Mouse (Mus musculus): ENCODE data around the gene Cpne7. TPM values are rescaled to one million over a fixed set of nuclear protein-coding genes. Genes with fewer than 3 reads are reported as not detected.
A peak's percentile ranks its signal among the peaks of the same experiment; 100 is the strongest.

Gene Cpne7
- polyA plus RNA-seq, 1 experiment from 2014 or later: not detected

- H3K4me3 ChIP-seq (ENCODE audit: low read depth, low read length): no peak within 1 kb of the TSS
- no peaks in the 10 kb centered on the region for H3K36me3 ChIP-seq (ENCODE audit: control insufficient read depth, insufficient read depth, low read length)
- ATAC-seq (replicated peaks; ENCODE audit: low FRiP score) (no peak), DNase-seq (ENCODE audit: low spot score) (no peak)
- 0 out of 2 replicates have a peak within 1 kb of the TSS, but pooled peaks have one; percentile 3 for H3K4me2 ChIP-seq (ENCODE audit: low read depth, low read length, severe bottlenecking)
- no peak within 1 kb of the TSS; the same call in 1 of the 2 replicates for H3K9ac ChIP-seq (ENCODE audit: low read length)
- no peak within 1 kb of the TSS for H3K27ac ChIP-seq (ENCODE audit: low read depth, low read length)
- H3K9me3 ChIP-seq (ENCODE audit: control insufficient read depth, low read length): no peaks in the 10 kb centered on the region
- H3K4me1 ChIP-seq (replicated peaks; ENCODE audit: control insufficient read depth, insufficient read depth, low read length): peaks cover 4% of the 10 kb centered on the region; the same call in 1 of the 2 replicates
- WGBS: 39% methylated on average over 13 of the region's 13 CpGs
- no peaks in the 10 kb centered on the region for H3K27me3 ChIP-seq (ENCODE audit: control insufficient read depth, insufficient read depth, low read length)
Measured at GRCm38 (mm10) chr8:123157888-123158465, 40.8 kb downstream of the Cpne7 start, which contains the start of gene Sult5a1. Gene Sult5a1 (minus strand): TSS chr8:123158315.

GRCm38 (mm10) chr8:123181391-123181790 is 64.2 kb downstream of the Cpne7 start:
- H3K9me3 ChIP-seq (ENCODE audit: control insufficient read depth, low read length): no peaks in the 10 kb centered on the region
- H3K9ac ChIP-seq (ENCODE audit: low read length): no peak overlapping the region
- no peak for ATAC-seq (replicated peaks; ENCODE audit: low FRiP score)
- H3K36me3 ChIP-seq (ENCODE audit: control insufficient read depth, insufficient read depth, low read length): no peaks in the 10 kb centered on the region
- no peak overlapping the region for H3K27ac ChIP-seq (ENCODE audit: low read depth, low read length)
- 84% methylated on average over 3 of the region's 3 CpGs for WGBS
- no peak overlapping the region for H3K4me2 ChIP-seq (ENCODE audit: low read depth, low read length, severe bottlenecking)
- no peaks in the 10 kb centered on the region for H3K27me3 ChIP-seq (ENCODE audit: control insufficient read depth, insufficient read depth, low read length)
- 0 out of 2 replicates have a peak, but pooled peaks cover 2% of the 10 kb centered on the region for H3K4me1 ChIP-seq (replicated peaks; ENCODE audit: control insufficient read depth, insufficient read depth, low read length)
- no peak for DNase-seq (ENCODE audit: low spot score)
- no peak overlapping the region for H3K4me3 ChIP-seq (ENCODE audit: low read depth, low read length)

Small RNA genes within 50 kb of the gene (microRNA-seq; reads per million reads assigned to microRNA genes)
- gene Mir7079 (ENCODE audit: insufficient number of aligned reads): 3.4 reads per million
- gene Mir7080 (ENCODE audit: insufficient number of aligned reads): not detected

Other genes starting within 250 kb of the Cpne7 start
- 94.4 and 95.0 TPM in 2 replicates for gene Ankrd11, start 75.1 kb upstream of the Cpne7 start, polyA plus RNA-seq (2014; fragmentation: Nextera tagmentation; extraction: Ambion mirVana)
- 43.5 and 52.6 TPM in 2 replicates for gene Spg7, start 54.4 kb upstream of the Cpne7 start, polyA plus RNA-seq (2014; fragmentation: Nextera tagmentation; extraction: Ambion mirVana)
- 1,219 and 1,311 TPM in 2 replicates for gene Rpl13, start 15.0 kb upstream of the Cpne7 start, polyA plus RNA-seq (2014; fragmentation: Nextera tagmentation; extraction: Ambion mirVana)
- 2.9 and 4.3 TPM in 2 replicates for gene Sult5a1, start 40.9 kb downstream of the Cpne7 start, polyA plus RNA-seq (2014; fragmentation: Nextera tagmentation; extraction: Ambion mirVana)
- gene Dpep1, start 68.9 kb downstream of the Cpne7 start, polyA plus RNA-seq (2014; fragmentation: Nextera tagmentation; extraction: Ambion mirVana): 0.81 and 1.5 TPM in 2 replicates
- gene Chmp1a, start 95.4 kb downstream of the Cpne7 start, polyA plus RNA-seq (2014; fragmentation: Nextera tagmentation; extraction: Ambion mirVana): 117 and 126 TPM in 2 replicates
- 5.9 and 6.0 TPM in 2 replicates for gene Spata33, start 95.5 kb downstream of the Cpne7 start, polyA plus RNA-seq (2014; fragmentation: Nextera tagmentation; extraction: Ambion mirVana)
- gene Cdk10, start 107.5 kb downstream of the Cpne7 start, polyA plus RNA-seq (2014; fragmentation: Nextera tagmentation; extraction: Ambion mirVana): 36.0 and 36.6 TPM in 2 replicates
- 1.8 and 2.0 TPM in 2 replicates for gene Spata2l, start 118.9 kb downstream of the Cpne7 start, polyA plus RNA-seq (2014; fragmentation: Nextera tagmentation; extraction: Ambion mirVana)
- 25.1 and 26.5 TPM in 2 replicates for gene Zfp276, start 136.8 kb downstream of the Cpne7 start, polyA plus RNA-seq (2014; fragmentation: Nextera tagmentation; extraction: Ambion mirVana)
- gene Vps9d1, start 137.0 kb downstream of the Cpne7 start, polyA plus RNA-seq (2014; fragmentation: Nextera tagmentation; extraction: Ambion mirVana): 27.3 and 29.6 TPM in 2 replicates
- gene Fanca, start 201.2 kb downstream of the Cpne7 start, polyA plus RNA-seq (2014; fragmentation: Nextera tagmentation; extraction: Ambion mirVana): 46.5 and 48.6 TPM in 2 replicates
- gene Spire2, start 215.3 kb downstream of the Cpne7 start, polyA plus RNA-seq (2014; fragmentation: Nextera tagmentation; extraction: Ambion mirVana): 12.4 and 13.4 TPM in 2 replicates